Mouse (Mus musculus): Measurements from ENCODE around the gene Clasp2.
A peak's percentile ranks its signal among the peaks of the same experiment; 100 is the strongest.
"Not testable (repeated sequence)": the region's sequence is repeated elsewhere in the genome, so short reads cannot be mapped to it uniquely, and the experiment has no call there.

The Clasp2 gene

DNA sequence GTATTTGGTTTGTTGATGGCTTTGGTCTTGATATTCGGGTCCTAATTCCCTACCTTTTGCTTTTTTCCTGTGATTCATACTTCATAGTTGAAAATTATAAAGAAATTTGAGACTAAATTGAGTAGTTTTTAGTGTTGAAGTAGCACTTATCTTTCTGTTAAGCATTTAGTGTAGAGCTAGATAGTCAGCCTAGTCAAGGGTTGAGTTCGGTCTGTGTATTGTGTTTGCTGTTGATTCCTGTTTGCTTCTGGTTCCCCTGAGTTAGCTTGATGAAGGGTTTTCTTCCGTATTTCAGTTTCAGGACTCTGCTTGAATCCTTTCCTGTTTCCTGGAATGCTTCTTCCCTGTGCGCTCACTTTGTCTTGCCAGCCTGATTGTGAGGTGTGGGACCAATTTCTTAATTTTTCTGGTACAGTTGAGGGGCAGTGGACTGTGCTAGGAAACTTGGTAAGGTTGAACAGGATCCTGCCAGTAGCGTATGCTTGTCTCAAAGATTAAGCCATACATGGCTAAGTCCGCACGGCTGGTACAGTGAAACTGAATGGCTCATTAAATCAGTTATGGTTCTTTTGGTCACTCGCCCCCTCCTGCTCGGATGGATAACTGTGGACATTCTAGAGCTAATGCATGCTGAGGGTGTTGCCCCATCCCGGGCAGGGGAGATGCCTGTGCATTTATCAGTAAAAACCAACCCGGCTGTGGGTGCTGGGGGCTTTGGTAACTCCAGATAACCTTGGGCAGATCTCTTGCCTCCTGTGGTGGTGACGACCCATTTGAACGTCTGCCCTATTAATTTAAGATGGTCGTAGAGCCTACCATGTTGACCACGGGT lies 14.8 kb downstream of the Clasp2 start:
- DNase-seq (ENCODE audit: low read depth, low spot score) = no peak

DNA sequence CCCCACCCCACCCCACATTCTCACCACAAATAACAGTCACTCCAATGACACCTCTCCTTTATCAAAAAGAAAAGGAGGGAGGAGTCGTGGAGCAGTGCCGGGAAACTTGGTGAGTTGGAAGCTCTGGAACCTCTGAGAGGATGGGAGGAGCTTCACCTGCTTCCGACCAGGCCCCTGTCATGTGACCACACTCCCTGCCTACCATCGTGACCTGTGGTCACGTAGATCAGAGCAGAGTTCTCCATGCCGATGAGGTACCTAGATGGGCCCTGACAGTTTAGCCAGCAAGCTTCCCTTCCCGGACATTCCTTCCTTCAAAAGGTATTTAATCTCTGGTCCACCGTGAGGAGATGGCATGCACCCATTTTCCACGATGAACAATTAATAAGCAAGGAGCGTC lies 17.2 kb downstream of the Clasp2 start:
- no peak for DNase-seq (ENCODE audit: low read depth, low spot score)

DNA sequence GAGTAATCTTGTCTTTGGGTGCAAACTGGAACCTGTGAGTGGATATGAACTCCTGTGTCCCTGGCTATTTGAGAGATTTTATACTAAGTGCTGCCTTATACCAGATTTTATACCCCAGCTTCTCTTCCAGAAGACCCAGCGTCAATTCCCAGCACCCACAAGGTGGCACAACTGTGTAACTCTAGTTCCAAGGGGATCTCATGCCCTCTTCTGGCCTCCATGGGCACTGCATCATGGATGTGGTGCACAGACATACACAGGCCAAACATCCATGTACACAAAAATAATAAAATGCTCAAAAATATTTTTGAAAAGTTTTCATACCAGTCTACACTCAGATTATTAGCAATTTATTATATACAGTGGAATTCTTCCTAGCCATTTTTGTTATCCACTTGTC lies 18.4 kb downstream of the Clasp2 start:
- DNase-seq (ENCODE audit: low read depth, low spot score) = no peak

DNA sequence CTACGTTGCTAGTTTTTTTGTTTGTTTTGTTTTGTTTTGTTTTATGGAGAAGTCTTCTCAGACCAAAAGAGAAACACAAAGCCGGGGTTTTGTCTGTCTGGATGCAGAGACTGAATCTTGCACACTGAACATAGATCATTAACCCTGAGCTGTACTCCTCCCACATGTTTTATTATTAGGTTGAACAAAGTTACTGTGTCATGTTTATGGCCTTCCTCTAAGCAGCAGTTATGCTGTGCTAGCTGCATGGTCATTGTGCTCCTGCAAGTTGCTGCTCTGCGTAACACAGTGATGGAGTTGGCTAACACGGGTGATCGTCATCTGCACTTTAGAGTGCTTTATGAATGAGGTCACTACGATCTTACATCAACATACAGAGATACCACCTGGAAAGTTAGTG lies 21.1 kb downstream of the Clasp2 start:
- DNase-seq (ENCODE audit: low read depth, low spot score) = no peak

DNA sequence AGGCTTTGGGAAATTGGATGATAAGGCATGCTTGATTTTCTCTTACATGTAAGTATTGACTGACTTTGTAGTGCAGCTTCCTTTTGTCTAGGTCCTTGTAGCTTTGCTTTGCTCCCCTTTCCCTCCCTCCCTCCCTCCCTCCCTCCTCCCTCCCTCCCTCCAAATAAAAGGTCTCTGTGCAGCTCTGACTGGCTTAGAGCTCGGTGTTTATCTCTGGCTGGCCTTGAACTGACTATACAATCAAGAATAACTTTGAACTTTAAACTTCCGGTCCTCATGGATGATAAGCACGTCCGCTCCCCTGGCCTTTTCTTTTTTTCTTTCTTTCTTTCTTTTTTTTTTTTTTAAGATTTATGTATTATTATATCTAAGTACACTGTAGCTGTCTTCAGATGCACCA lies 21.9 kb downstream of the Clasp2 start:
- DNase-seq (ENCODE audit: low read depth, low spot score) = no peak

DNA sequence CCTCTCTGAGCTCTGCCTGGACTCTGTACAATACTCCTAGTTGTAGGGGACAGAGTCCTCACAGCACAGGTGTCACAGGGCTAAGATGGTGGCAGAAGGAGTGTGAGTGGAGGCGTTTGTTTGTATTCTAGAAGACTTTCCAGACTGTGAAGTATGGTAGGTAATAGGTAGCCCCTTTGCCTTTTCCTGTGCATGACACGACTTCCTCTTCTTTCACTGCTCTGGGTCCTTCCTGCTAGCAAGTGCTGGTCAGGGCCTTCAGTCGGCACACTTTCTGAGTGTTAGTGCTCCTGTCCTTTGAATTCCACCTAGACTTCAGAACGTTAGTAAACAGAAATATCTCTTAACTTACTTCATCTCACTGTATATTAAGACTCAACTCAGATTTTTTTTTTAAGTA lies 29.4 kb downstream of the Clasp2 start:
- no peak for DNase-seq (ENCODE audit: low read depth, low spot score)

DNA sequence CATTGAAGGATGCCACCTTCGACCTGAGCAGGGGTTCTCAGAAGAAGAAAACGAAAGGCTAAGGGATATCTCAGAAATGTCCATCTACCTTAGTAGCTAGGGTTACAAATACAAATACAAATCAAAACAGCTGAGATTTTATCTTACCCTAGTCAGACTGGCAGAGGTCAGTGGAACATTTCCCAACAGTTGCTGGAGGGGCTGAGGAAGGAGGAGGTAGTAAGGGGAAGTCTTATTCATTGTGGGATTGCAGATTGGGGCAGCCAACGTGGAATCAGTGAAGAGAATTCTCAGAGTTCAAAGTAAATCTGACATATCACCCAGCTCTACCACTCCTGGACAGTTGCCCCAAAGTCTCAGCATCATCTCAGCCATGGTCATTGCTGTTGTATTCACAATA lies 39.6 kb downstream of the Clasp2 start:
- DNase-seq (ENCODE audit: low read depth, low spot score) = no peak

DNA sequence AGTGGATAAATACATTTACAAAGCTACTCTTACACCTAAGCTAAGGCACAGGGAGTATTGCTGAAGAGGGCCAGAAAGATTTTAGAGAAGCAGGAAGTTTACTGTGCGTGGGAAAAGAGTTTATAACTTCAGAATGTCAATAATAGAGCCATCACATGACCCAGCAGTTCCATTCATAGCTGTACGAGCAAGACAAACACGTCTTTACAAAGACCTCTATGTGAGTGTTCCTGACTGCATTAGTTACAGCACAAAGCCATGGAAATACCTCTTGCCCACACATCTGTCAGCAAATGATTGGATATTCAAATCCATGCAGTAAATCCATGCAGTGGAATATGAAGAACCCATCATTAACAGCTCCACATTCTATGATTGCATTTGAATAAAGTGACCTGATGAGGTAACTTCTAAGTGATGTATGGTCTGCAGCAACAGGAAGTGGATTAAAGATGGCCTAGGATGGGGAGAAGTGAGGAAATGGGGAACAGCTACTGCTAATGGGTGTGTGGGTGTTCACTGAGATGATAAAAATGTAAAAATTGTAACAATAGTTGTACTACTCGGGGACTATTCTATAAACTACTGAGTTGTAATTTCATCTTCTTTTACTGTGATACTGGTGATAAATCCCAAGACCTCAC lies 41.2 kb downstream of the Clasp2 start:
- no peak for DNase-seq (ENCODE audit: low read depth, low spot score)

DNA sequence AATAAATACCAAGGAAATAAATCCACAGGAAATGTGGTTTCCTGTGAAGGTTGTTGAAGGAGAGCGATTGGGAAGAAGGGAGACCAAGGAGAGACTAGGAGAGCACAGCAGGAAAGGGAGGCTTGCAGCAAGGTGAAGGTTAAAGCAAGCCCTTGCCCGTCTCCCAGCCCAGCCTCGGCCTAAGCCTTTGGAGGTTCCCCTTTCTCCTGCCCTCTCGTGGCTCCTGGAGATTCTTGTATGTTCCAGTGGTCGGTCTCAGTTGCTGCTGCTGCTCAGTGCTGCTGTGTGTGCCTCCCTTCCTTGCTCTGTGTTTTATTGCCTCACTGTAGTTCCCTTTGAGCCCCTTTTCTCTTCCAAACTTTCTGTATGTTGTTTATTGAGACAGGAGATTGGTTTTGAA lies 42.4 kb downstream of the Clasp2 start:
- no peak for DNase-seq (ENCODE audit: low read depth, low spot score)

DNA sequence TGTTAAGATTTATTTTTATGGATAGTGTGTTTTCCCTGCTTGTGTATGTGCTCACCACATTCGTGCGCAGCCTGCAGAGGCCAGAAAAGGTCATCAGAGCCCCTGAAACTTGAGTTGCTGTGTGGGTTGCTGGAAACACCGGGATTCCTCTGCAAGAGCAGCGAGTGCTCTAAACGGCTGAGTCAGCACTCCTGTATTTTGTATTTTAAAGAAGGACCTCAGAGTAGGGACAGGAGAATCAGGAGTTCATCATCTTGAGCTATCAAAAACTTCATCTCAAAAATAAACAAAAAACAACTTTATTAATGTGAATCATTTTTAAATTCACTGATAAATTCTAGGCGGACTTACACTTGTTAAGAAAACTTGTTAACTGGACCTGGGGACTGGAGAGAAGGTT lies 48.0 kb downstream of the Clasp2 start:
- not testable (repeated sequence) for DNase-seq (ENCODE audit: low read depth, low spot score)

DNA sequence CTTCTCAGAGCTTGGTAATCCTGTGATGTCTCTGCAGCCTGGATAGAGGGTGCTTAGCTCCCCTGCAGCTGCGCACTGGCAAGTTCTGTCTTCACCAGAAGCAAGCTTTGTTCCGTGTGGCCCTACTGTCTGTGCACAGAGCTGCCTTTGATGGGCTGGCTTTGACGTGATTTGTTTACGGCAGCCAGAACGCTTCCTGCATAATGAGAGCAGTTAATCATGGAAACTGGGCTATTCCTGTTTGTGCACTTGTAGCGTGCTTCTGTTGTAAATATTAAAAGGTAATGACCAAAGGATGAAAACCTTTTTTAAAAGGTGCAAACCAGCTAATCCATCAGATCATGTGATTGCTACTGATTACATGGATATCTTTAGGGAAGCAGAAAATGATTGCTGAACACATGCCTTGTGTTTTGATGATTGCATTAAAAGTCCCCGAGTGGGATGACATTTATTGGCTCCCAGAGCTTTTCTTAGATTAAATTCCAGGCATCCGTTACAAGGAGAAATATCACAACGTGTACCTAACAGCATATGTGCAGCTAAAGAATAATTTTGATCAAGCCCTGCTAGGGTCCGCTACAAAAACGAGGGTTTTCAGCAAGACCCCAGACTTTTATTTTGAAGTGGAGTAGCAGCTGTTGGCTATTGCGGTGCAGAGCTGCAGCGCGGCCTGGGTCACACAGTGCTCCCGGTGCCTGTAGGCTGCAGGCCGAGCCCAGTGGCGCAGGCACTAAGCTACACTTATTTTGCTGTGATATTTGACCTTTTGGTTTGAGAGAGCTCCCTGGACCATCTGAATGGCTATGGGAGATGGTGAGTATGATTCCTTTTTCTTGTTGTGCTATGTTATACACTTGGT lies 51.6 kb downstream of the Clasp2 start:
- peak; percentile 52 for DNase-seq (ENCODE audit: low read depth, low spot score)

DNA sequence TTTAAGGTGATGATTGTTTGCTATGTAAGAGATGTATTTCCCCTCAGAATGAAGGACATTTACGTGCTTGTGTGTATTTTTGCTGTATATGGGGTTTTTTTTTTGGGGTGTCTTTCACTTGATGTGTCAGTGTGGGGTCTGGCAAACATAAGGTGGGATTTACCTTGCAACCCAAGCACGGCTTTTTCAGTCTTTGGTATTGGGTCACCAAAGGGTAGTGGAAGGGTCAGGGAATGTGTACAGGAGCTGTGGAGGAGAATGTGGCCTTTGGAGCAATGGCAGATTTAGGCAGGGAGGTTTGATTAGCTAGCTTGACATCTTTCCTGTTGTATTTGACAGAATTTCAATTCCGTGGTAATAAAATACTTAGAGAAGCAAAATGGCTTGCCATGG lies 52.2 kb downstream of the Clasp2 start:
- no peak for DNase-seq (ENCODE audit: low read depth, low spot score)

DNA sequence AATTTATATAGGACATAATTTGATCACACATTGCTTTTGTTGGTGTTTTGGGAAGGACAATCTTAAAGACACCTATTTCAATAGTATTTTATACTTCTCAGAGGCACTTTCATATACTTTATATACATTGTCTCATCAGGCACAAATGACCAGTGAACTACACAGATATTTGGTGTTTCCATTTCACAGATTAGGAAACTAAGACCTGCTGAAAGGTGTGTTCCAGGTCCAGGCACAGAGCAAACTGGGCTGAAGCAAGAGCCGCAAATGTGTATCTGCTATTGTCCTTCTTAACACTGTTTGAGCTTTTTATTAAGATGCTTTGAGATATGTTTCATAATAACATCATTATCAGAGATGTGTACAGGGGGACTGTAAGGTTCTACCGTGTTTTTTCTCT lies 52.7 kb downstream of the Clasp2 start:
- DNase-seq (ENCODE audit: low read depth, low spot score) = no peak

DNA sequence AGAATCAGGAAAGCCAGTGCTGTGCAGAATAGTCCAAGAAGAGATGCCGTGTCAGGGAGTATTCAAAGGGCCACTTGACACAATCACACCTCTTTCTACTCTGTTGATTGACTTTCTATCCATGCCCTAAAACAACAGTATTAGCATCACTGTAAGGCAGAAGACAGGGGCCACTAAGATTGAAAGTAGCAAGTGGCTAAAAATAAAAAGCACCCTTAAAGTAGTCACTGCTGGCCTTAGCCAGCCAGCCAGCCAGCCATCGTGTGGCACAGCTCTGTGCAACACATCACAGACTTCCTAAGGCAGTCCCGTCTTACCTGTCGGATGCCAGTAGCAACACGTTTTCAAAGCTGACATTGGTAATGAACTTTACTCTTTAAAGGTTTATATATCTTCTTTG lies 55.9 kb downstream of the Clasp2 start:
- DNase-seq (ENCODE audit: low read depth, low spot score) = no peak

DNA sequence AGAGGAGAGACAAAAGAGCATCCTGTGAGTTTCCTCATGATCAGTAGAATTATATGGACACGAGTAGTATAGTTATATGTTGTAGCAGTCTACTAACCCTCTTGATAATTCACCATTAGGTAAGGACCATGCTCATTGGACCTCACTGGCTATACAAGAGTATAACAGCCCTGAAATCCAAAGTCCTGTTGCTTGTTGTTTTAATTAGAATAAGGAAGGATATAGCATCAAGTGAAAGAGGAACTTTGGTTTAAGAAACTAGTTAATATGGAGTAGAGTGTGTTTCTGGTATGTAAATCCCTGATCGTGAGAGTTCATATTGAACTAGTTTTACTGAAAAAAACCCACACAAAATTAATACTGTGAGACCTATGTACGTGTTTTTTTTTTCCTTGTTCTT lies 59.4 kb downstream of the Clasp2 start:
- DNase-seq (ENCODE audit: low read depth, low spot score) = no peak

DNA sequence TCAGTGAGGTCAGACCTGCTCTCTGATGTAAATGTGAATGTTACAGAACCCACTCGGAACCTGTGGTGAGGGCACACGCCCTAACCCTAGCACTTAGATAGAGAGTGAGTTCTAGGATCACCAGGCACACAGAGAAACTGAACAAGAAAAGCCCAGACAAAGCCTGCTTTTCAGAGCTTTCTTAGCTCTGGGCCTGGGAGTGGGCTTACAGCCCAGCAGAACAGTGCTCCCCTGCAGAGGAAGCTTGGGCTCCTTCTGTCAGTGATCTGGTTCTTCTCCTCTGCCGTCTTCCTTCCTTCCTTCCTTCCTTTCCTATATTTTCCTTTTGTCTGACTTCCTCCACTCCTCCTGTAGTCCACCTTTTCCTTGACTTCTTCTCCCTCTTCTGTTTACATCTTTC lies 61.5 kb downstream of the Clasp2 start:
- no peak for DNase-seq (ENCODE audit: low read depth, low spot score)

DNA sequence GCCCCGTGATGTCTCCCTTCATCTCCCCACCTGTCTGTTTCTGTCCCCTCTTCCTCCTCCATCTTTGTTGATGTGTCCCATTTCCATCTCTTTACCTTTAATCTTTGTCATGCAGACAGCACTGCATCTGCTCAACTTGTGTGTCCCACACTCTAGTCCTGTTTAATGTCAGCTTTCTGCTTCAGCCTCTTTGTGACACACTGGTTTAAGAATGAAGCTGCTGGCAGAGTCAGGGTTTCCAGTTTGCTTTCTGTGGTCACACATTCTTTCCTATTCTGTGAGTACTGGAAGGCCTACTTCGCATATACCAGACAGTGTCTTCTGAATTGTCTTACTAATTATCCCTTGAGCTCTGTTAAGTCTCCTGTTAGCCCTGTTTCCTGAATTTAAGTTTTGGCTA lies 62.5 kb downstream of the Clasp2 start:
- DNase-seq (ENCODE audit: low read depth, low spot score) = no peak

DNA sequence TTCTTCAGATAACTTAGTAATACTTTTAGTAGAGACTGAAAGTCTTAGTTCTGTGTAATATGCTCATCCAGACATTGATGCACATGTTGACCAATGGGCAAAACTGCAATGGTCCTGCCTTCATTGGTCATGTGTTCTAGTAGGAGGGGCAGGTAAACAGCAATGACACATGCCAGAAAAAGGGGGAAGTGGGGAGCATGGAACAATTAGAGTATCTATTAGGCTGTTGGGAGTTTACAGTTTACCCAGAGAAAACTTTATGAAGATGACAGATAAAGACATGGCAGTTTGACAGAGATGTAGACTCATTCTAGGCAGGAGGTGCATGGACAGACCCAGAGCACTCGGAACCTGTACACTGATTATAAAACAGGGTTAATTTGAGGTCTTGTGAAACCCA lies 64.1 kb downstream of the Clasp2 start:
- no peak for DNase-seq (ENCODE audit: low read depth, low spot score)

DNA sequence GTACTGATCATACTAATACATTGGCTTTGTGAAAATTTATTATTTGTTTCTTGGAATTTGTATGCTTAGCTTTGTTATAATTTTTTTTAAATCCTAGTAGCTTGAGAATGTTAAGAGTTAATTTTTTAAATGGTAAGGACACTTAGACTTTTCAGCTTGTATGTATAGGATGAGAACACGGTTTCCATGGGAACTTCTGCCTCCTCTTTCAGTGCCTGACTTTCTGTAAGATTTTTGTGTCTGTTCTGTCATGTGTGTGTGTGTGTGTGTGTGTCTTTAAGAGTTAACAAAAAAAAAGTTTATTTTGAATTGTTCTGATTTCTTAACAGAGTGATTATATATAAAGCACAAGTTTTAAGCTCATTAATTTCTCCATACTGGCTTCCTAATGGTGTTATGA lies 70.1 kb downstream of the Clasp2 start:
- DNase-seq (ENCODE audit: low read depth, low spot score) = no peak

DNA sequence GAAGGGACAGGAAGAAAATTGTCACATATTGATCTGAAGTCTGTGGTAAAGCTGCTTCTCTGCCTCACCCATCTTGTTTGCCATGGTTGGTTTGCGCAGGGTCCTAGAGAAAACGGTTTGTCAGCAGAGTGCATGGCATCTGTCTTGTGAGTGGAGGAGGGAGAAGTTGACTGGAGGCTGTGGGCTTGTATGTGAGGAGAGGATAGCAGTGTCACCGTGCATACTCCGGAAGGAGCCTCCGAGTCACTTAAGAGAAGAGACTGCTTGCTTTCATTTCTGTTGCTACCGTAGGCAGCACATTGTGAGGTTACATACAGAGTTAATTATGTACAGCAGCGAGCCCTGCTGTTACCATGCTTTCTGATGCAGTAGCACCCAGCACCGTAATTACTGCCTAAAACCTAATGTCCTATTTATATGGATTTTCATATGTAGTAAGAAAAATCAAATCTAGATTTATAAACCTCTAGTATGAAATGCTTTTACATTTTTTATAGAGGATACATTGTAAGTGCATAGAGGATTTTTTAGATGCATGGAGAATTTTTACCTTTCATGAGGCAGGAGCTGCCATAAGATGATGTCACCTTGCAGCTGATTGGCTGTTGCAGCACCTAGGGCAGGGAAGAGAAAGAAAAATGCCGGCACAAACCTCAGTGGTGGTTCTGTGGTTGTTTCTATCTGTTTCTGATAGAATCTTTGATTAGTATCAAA lies 70.8 kb downstream of the Clasp2 start:
- no peak for DNase-seq (ENCODE audit: low read depth, low spot score)

DNA sequence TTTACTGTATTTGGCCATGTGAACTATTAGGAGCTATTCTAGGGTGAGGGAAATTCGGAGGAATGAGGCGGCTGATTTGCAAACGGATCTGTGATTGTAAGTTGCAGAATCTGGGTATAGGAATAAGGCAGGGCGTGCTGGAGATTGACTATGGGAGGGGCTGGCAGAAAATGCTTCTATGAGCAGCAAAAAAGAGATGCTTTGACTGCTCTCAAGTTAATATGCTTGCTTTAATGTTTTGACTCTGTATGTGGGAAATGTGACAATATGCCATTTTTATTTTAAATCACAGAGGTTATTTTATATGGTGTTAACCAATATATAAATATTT lies 71.4 kb downstream of the Clasp2 start:
- DNase-seq (ENCODE audit: low read depth, low spot score) = no peak

DNA sequence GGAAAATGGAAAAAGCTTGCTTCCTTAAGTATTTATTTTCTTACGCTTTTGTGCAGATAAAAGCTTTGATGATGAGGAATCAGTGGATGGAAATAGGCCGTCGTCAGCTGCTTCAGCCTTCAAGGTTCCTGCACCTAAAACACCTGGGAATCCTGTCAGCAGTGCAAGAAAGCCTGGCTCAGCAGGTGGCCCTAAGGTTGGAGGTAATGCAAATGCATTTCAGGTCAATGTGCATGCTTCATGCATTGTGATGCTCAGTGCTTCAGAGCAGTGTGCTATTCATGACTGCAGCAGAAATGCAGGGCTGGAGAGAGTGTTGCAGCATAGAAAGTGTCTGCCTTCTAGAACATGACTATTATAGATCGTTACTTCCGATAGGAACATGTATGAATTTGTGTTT lies 71.8 kb downstream of the Clasp2 start:
- no peak for DNase-seq (ENCODE audit: low read depth, low spot score)
